Mouse (Mus musculus): ENCODE results near the gene Bsg.

Gene Bsg

GRCm38 (mm10) chr10:79704065-79704969 is at the start of gene Bsg:
Bsg (plus strand) TSS chr10:79704491.
- DNase-seq (ENCODE audit: low spot score) = peak; percentile 100

GRCm38 (mm10) chr10:79654946-79655395 is 49.3 kb upstream of the Bsg start:
- DNase-seq (ENCODE audit: low spot score) = peak; percentile 51

GRCm38 (mm10) chr10:79658829-79659228 is 45.5 kb upstream of the Bsg start:
- DNase-seq (ENCODE audit: low spot score) = peak; percentile 54

GRCm38 (mm10) chr10:79660298-79660697 is 44.0 kb upstream of the Bsg start:
- DNase-seq (ENCODE audit: low spot score) = peak; percentile 32

GRCm38 (mm10) chr10:79661861-79662260 is 42.4 kb upstream of the Bsg start:
- DNase-seq (ENCODE audit: low spot score) = no peak

GRCm38 (mm10) chr10:79664131-79664665 is 40.1 kb upstream of the Bsg start, which contains the start of gene Madcam1:
Madcam1 (plus strand) TSS chr10:79664559.
- DNase-seq (ENCODE audit: low spot score) = peak; percentile 85

GRCm38 (mm10) chr10:79665051-79665450 is 39.2 kb upstream of the Bsg start:
- DNase-seq (ENCODE audit: low spot score) = no peak

- DNase-seq (ENCODE audit: low spot score) = no peak
Observed at GRCm38 (mm10) chr10:79666493-79666892, 37.8 kb upstream of the Bsg start.

GRCm38 (mm10) chr10:79668076-79668475 is 36.2 kb upstream of the Bsg start:
- no peak for DNase-seq (ENCODE audit: low spot score)

GRCm38 (mm10) chr10:79668771-79669575 is 35.3 kb upstream of the Bsg start, which contains the start of gene Tpgs1:
Tpgs1 (plus strand) TSS chr10:79669369.
- peak; percentile 92 for DNase-seq (ENCODE audit: low spot score)

- peak; percentile 85 for DNase-seq (ENCODE audit: low spot score)
Observed at GRCm38 (mm10) chr10:79669576-79670057, 34.7 kb upstream of the Bsg start.

- DNase-seq (ENCODE audit: low spot score) = no peak
Observed at GRCm38 (mm10) chr10:79670071-79670888, 34.0 kb upstream of the Bsg start.

GRCm38 (mm10) chr10:79671396-79672087 is 32.7 kb upstream of the Bsg start:
- peak; percentile 76 for DNase-seq (ENCODE audit: low spot score)

- peak; percentile 53 for DNase-seq (ENCODE audit: low spot score)
Observed at GRCm38 (mm10) chr10:79672088-79672455, 32.2 kb upstream of the Bsg start.

- no peak for DNase-seq (ENCODE audit: low spot score)
Observed at GRCm38 (mm10) chr10:79673054-79673453, 31.2 kb upstream of the Bsg start.

- peak; percentile 32 for DNase-seq (ENCODE audit: low spot score)
Observed at GRCm38 (mm10) chr10:79675346-79676035, 28.8 kb upstream of the Bsg start.

GRCm38 (mm10) chr10:79680606-79681495 is 23.4 kb upstream of the Bsg start:
- DNase-seq (ENCODE audit: low spot score) = no peak

GRCm38 (mm10) chr10:79681591-79682245 is 22.6 kb upstream of the Bsg start, which contains the start of gene Cdc34:
Cdc34 (plus strand) TSS chr10:79682195.
- DNase-seq (ENCODE audit: low spot score) = peak; percentile 98
